Mouse (Mus musculus) ovary, adult 10 weeks (tissue): Measurements from ENCODE around the gene Afp. TPM values are rescaled to one million over a fixed set of nuclear protein-coding genes. Genes with fewer than 3 reads are reported as not detected.

Experiments used
- polyA plus RNA-seq: library from polyadenylated mRNA; stranded (reverse); fragments of 350-450 nt; fragmentation: Illumina TruSeq; extraction: RNeasy Lipid Tissue Mini Kit (QIAGEN cat#74804); gene quantifications from one replicate; pipeline ENCODE4 v1.2.3, GENCODE M21; 2014

The Afp gene
- polyA plus RNA-seq = not detected

GRCm38 (mm10) chr5:90490518-90490917 lies at the start of gene Afp:
Afp (plus strand) TSS chr5:90490737.

GRCm38 (mm10) chr5:90460619-90461018 lies 29.9 kb upstream of the Afp start, which contains the start of gene Alb:
Alb (plus strand) TSS chr5:90460897.

GRCm38 (mm10) chr5:90518356-90519100 lies 28.0 kb downstream of the Afp start, which contains the start of gene Afm:
Afm (plus strand) TSS chr5:90518932.

Other genes with a start within 250 kb of the Afp start
- gene Ankrd17, start 124.2 kb upstream of the Afp start, polyA plus RNA-seq = 268 TPM
- 5.2 TPM for gene Gm9958, start 123.5 kb upstream of the Afp start, polyA plus RNA-seq
- 0.80 TPM for gene Alb, start 29.8 kb upstream of the Afp start, polyA plus RNA-seq
- gene Afm, start 28.2 kb downstream of the Afp start, polyA plus RNA-seq = not detected
- gene 5830473C10Rik, start 70.4 kb downstream of the Afp start, polyA plus RNA-seq = not detected
- gene Rassf6, start 149.9 kb downstream of the Afp start, polyA plus RNA-seq = 9.4 TPM